Mouse (Mus musculus): ENCODE data around the gene Cntfr.

DNA sequence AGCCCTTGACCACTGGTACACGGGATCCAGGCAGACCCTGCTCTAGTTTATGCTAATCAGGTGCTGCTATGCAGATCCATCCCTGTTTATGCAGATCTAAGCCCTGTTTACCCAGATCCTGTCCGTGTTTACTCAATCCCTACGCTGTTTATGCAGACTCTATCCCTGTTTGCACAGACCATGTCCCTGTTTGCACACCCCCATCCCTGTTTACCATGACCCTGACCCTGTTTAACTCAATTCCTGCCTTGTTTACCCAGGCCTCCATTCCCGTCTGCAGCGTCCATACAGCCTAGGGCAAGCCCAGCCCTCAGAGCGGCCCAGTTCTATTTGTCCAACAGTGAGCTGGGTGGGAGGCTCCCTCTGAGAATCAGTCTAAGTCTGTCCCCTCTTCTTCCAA is 66.7 kb downstream of the Cntfr start:
- no peak for TF ChIP-seq CTCF (IDR thresholded peaks at IDR 0.05)
- TF ChIP-seq EP300 (IDR thresholded peaks at IDR 0.05) = peak; percentile 37; the same call in 1 of the 2 replicates
